Comparison of ENCODE assay signal across 20 mouse cellular contexts in the genomic region with DNA sequence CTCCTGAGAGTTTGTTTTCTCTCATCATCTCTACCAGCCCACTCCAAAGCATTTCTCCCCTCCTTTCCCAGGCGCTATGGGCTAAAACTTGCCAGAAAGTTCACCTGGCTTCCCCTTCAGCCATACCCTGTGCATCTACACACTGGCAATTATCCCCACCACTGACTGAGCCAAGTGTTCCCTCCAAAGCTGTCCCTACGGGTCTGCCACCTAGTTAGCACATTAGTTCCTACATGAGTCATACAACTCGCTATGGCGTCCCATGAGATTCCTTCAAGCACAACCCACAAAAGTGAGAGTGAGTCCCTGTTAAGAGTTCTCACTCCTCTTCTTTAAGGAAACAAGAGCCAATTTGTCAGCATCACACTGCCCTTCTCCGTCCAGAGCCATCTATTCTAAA. TPM values are rescaled to one million over a fixed set of nuclear protein-coding genes. Genes with fewer than 3 reads are reported as not detected.
DNase-seq lines count a peak whose midpoint lies in the region; TF ChIP-seq lines count a peak whose summit lies in the region.
"Had no signal": no experiment of that assay in that cellular context is flagged by ENCODE, and none has a peak within 500 bp of the region (broad histone marks: within the 10 kb centered on the region; RNA-seq: fewer than 3 reads in every experiment).

No protein-coding gene starts in this region.

- H3K27ac ChIP-seq in layer of hippocampus, adult 2 months = peak overlapping the region; percentile 83
- H3K27ac ChIP-seq: embryonic facial prominence, embryonic 12.5 days; embryonic facial prominence, embryonic 15.5 days; heart, adult 2 months; heart, embryonic 15.5 days had no signal

- no peak overlapping the region for H3K4me3 ChIP-seq in layer of hippocampus, adult 2 months
- H3K4me3 ChIP-seq: embryonic facial prominence, embryonic 12.5 days; embryonic facial prominence, embryonic 15.5 days; heart, adult 2 months; heart, embryonic 12.5 days; heart, embryonic 15.5 days had no signal

- DNase-seq in layer of hippocampus, adult 2 months (ENCODE audit: low spot score in 2 of 2) = no peak
- no peak for DNase-seq in layer of hippocampus, postnatal 10 days (ENCODE audit: low spot score in 2 of 2)
- DNase-seq in ES-CJ7 (ENCODE audit: low read depth, low spot score) (peak; percentile 11), ZHBTc4 (ENCODE audit: low read depth, low spot score) (peak; percentile 26)
- DNase-seq in left cerebral cortex, adult 18-20 months (ENCODE audit: low spot score in 2 of 2) = no peak
- DNase-seq in cerebellum, postnatal 4 days (ENCODE audit: low spot score in 2 of 2) = no peak
- DNase-seq: adrenal gland, adult 8-10 months; adrenal gland, postnatal 25 days; cerebellum, adult 18-20 months; cerebellum, adult 9-10 months; cerebellum, postnatal 14 days; forebrain, postnatal 0 days; gastrocnemius, postnatal 25 days; heart, adult 2 months; heart, postnatal 10 days; heart, postnatal 4 days had no signal

- TF ChIP-seq CTCF in layer of hippocampus, adult 2 months (conservative IDR thresholded peaks at IDR 0.05) = no peak

RNA-seq across cellular contexts. Expression of a gene that starts 54.6 kb away (rescaled TPM):
- total RNA-seq in layer of hippocampus, adult 2 months (2021) = 100 to 1,000 TPM; 196 to 197 TPM
- total RNA-seq in layer of hippocampus, postnatal 10 days (2021) = 10 to 100 TPM; 79.0 to 86.0 TPM
- total RNA-seq in left cerebral cortex, adult 18-20 months (2021) = 100 to 1,000 TPM; 180 to 243 TPM

Comparison
In these comparisons a context has a peak if more than half of its experiments do, and no peak if none do; other contexts are left out.
1. DNase-seq: peak in ES-CJ7 (single experiment) and ZHBTc4 (single experiment); none in layer of hippocampus, adult 2 months (0 of 2), layer of hippocampus, postnatal 10 days (0 of 2), left cerebral cortex, adult 18-20 months (0 of 2) and cerebellum, postnatal 4 days (0 of 2).